Mouse (Mus musculus): ENCODE data around the gene Mmrn1. TPM values are rescaled to one million over a fixed set of nuclear protein-coding genes. Genes with fewer than 3 reads are reported as not detected.
"Not testable (repeated sequence)": the region's sequence is repeated elsewhere in the genome, so short reads cannot be mapped to it uniquely, and the experiment has no call there.

Mmrn1 gene
- 4.8 and 5.1 TPM in 2 replicates for polyA plus RNA-seq (2015; fragmentation: Nextera tagmentation; extraction: Ambion mirVana)

GRCm38 (mm10) chr6:60924676-60925075, at the start of gene Mmrn1:
Gene Mmrn1 (plus strand): TSS chr6:60924976.
- not testable (repeated sequence) for H3K9ac ChIP-seq; H3K4me3 ChIP-seq; H3K27me3 ChIP-seq; H3K9me3 ChIP-seq; H3K36me3 ChIP-seq; H3K4me1 ChIP-seq; H3K27ac ChIP-seq; ATAC-seq (ENCODE audit: low FRiP score, low read depth); H3K4me2 ChIP-seq (replicated peaks)
- 92% methylated on average over 20 of the region's 20 CpGs for WGBS

DNA sequence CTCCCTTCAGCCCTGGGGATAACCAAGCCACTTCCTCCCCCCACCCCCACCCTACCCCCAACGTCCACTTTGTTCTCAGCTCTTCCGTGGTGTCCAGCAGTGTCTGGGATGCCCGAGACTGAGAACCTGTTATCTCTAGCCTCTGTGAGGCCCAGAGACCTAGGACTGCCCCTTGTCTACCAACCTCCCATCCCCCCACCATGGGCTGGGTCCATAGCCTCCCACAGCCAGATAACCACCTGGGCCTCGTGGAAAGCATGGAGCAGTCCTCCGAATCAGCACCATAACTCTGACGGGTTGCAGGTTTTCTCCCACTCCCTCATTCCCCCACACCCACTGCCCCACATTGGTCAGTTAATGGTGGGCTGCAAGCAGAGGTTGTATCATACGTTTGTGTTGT, 44.4 kb upstream of the Mmrn1 start:
- Histone ChIP-seq H3K27me3 (no peaks in the 10 kb centered on the region), H3K9ac (no peak overlapping the region), H3K4me2 (replicated peaks) (no peak overlapping the region), H3K36me3 (no peaks in the 10 kb centered on the region), H3K9me3 (no peaks in the 10 kb centered on the region), H3K4me1 (no peaks in the 10 kb centered on the region), H3K4me3 (no peak overlapping the region), H3K27ac (no peak overlapping the region)
- WGBS = 86% methylated on average over 7 of the region's 7 CpGs
- no peak for ATAC-seq (ENCODE audit: low FRiP score, low read depth)

GRCm38 (mm10) chr6:60881534-60881933, 43.2 kb upstream of the Mmrn1 start:
- WGBS = 70% methylated on average over 2 of the region's 2 CpGs
- H3K4me1 ChIP-seq = no peaks in the 10 kb centered on the region
- ATAC-seq (ENCODE audit: low FRiP score, low read depth) = no peak

DNA sequence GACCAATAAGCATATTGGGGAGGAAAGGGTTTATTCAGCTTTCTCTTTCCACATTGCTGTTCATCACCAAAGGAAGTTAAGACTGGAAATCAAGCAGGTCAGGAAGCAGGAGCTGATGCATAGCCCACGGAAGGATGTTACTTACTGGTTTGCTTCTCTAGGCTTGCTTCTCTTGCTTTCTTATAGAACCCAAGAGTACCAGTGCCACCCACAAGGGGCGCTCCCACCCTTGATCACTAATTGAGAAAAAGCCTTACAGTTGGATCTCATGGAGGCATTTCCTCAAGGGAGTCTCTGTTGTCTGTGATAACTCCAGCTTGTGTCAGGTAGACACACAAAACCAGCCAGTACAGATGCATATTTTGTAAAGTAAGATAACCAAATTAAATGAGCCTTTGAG, 17.5 kb upstream of the Mmrn1 start:
- Histone ChIP-seq H3K27ac (no peak overlapping the region), H3K36me3 (no peaks in the 10 kb centered on the region), H3K4me3 (no peak overlapping the region), H3K27me3 (no peaks in the 10 kb centered on the region), H3K4me1 (no peaks in the 10 kb centered on the region), H3K9me3 (no peaks in the 10 kb centered on the region), H3K9ac (no peak overlapping the region), H3K4me2 (replicated peaks) (no peak overlapping the region)
- 88% methylated on average over 2 of the region's 2 CpGs for WGBS
- ATAC-seq (ENCODE audit: low FRiP score, low read depth) = no peak

More at GRCm38 (mm10) chr6:60881534-60881933, 43.2 kb upstream of the Mmrn1 start:
- Histone ChIP-seq H3K4me2 (replicated peaks) (no peak overlapping the region), H3K4me3 (no peak overlapping the region), H3K27ac (no peak overlapping the region), H3K9me3 (no peaks in the 10 kb centered on the region), H3K9ac (no peak overlapping the region), H3K36me3 (no peaks in the 10 kb centered on the region), H3K27me3 (no peaks in the 10 kb centered on the region)

DNA sequence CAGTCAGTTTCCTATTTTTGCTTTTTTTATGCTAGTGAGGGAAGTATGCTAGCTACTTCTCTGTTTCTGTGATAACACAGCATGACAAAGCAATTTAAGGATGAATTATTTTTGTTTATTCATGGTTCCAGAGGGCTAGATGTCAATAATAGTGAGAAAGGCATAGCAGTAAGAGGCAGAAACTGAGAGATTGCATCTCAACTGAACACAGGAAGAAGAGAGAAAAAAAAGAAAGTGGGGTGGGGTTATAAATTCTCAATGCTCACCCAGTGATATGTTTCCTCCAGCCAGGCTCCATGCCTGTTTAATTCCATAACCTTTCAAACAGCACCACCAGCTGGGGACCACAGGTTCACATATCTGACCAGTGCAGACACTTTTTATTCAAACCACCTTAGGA, 6.6 kb downstream of the Mmrn1 start:
- no peak overlapping the region for H3K4me3 ChIP-seq
- no peak overlapping the region for H3K4me2 ChIP-seq (replicated peaks)
- no peaks in the 10 kb centered on the region for H3K9me3 ChIP-seq
- H3K36me3 ChIP-seq = no peaks in the 10 kb centered on the region
- H3K4me1 ChIP-seq = no peaks in the 10 kb centered on the region
- ATAC-seq (ENCODE audit: low FRiP score, low read depth) = no peak
- no peak overlapping the region for H3K27ac ChIP-seq
- no peaks in the 10 kb centered on the region for H3K27me3 ChIP-seq
- H3K9ac ChIP-seq = no peak overlapping the region

DNA sequence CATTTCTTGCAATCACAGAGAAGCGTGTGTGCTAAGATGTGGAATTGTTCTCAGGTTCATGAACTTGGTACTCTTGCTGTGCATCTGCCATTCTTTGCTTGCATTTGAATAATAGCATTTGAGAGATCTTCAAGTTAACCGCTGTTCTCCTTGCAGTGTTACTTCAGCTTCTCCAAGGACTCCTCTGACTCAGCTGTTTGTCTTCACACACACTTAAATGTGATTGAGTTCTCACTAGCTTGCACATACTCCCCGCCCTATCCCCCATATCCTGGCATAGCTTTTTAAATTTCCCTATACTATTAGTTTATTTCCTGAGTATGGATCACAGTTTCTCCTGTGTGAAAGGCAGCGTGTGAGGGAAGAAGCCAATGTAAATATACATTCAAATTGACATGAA, 10.1 kb downstream of the Mmrn1 start:
- H3K4me3 ChIP-seq = no peak overlapping the region
- H3K36me3 ChIP-seq = no peaks in the 10 kb centered on the region
- 71% methylated on average over 4 of the region's 4 CpGs for WGBS
- no peak overlapping the region for H3K27ac ChIP-seq
- H3K27me3 ChIP-seq = no peaks in the 10 kb centered on the region
- H3K4me2 ChIP-seq (replicated peaks) = no peak overlapping the region
- no peaks in the 10 kb centered on the region for H3K4me1 ChIP-seq
- no peak overlapping the region for H3K9ac ChIP-seq
- no peak for ATAC-seq (ENCODE audit: low FRiP score, low read depth)
- H3K9me3 ChIP-seq = no peaks in the 10 kb centered on the region

DNA sequence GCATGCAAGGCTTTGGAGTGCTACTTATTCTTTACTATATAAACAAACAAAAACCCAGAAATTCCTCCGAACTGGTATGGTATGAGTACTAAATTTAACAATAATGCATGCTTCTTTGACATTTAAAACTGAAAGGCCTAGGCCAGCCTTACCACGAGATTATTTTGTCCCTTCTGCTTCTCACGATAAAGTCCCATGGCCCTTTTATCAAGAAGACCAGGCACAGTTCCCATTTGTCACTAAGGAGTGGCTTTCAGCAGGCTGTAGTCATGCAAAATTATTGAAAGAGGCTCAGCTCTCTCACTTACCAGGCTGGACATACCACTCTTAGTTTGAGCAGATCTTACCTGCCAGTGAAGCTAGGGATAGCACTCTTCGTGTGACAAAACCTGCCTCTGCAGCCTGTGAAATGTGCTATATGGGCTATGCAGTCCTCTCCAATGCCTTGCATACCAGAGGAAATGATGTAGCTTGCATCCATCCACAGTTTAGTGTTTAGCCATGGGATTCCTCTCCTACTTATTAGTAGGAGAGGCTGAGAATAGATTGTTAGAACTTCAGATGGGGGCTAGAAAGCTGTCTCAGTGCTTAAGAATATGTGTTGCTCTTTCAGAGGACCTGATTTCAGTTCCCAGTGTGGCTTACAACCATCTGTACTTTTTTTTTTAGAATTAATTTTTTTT, 10.8 kb downstream of the Mmrn1 start:
- H3K4me1 ChIP-seq = no peaks in the 10 kb centered on the region
- H3K27me3 ChIP-seq = no peaks in the 10 kb centered on the region
- no peaks in the 10 kb centered on the region for H3K36me3 ChIP-seq
- 76% methylated on average over 4 of the region's 4 CpGs for WGBS
- H3K9ac ChIP-seq = no peak overlapping the region
- no peak overlapping the region for H3K4me2 ChIP-seq (replicated peaks)
- H3K4me3 ChIP-seq = no peak overlapping the region
- no peak overlapping the region for H3K27ac ChIP-seq
- no peaks in the 10 kb centered on the region for H3K9me3 ChIP-seq
- no peak for ATAC-seq (ENCODE audit: low FRiP score, low read depth)

DNA sequence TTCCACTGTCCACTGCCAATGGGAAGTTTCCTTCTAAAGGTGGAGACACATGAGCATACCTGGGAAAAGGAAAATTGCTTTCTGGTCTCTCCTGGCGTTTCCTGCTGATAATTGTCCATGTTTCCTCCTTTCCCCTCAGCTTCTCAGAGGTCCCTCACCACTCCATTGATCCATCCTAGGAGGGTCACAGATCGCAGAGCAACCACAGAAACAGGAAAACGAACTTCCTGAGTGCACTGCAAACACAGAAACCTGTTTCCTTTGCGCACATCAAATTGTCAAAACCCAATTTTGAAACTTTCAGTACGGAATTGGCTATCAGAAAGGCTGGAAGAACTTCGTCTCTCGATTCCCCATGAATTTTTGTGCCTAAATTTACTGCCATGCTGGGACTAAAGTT, 19.4 kb downstream of the Mmrn1 start:
- no peaks in the 10 kb centered on the region for H3K27me3 ChIP-seq
- no peak for ATAC-seq (ENCODE audit: low FRiP score, low read depth)
- no peak overlapping the region for H3K4me3 ChIP-seq
- WGBS = 79% methylated on average over 7 of the region's 7 CpGs
- no peaks in the 10 kb centered on the region for H3K4me1 ChIP-seq
- no peaks in the 10 kb centered on the region for H3K9me3 ChIP-seq
- no peak overlapping the region for H3K4me2 ChIP-seq (replicated peaks)
- H3K9ac ChIP-seq = no peak overlapping the region
- H3K36me3 ChIP-seq = no peaks in the 10 kb centered on the region
- no peak overlapping the region for H3K27ac ChIP-seq

GRCm38 (mm10) chr6:60944621-60945020, 19.8 kb downstream of the Mmrn1 start:
- no peak for ATAC-seq (ENCODE audit: low FRiP score, low read depth)
- 80% methylated on average over 9 of the region's 9 CpGs for WGBS
- Histone ChIP-seq H3K27me3 (no peaks in the 10 kb centered on the region), H3K36me3 (no peaks in the 10 kb centered on the region), H3K9me3 (no peaks in the 10 kb centered on the region), H3K27ac (no peak overlapping the region), H3K4me2 (replicated peaks) (no peak overlapping the region), H3K4me3 (no peak overlapping the region), H3K9ac (no peak overlapping the region), H3K4me1 (no peaks in the 10 kb centered on the region)

DNA sequence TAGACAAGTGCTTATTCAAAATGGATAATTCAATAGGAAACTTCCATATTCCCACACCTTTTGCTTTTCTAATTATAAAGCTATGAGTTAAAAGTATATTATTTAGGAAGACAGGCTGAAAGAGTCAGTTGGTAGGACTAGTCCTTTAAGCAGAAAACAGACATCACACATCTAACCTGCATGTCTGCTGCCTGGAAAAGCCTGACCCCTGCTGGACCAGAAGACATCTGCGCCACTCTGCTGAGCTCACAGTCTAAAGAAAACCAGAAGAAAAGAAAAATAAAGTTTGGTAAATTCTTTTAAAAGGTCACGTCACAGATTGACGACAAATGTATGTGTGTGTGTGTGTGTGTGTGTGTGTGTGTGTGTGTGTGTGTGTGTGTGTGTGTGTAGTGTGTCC, 25.6 kb downstream of the Mmrn1 start:
- Histone ChIP-seq H3K9ac (no peak overlapping the region), H3K4me3 (no peak overlapping the region), H3K27ac (no peak overlapping the region), H3K36me3 (no peaks in the 10 kb centered on the region), H3K9me3 (no peaks in the 10 kb centered on the region), H3K27me3 (no peaks in the 10 kb centered on the region), H3K4me1 (no peaks in the 10 kb centered on the region), H3K4me2 (replicated peaks) (no peak overlapping the region)
- no peak for ATAC-seq (ENCODE audit: low FRiP score, low read depth)
- WGBS = 75% methylated on average over 3 of the region's 3 CpGs

- ATAC-seq (ENCODE audit: low FRiP score, low read depth) = no peak
- Histone ChIP-seq H3K9me3 (no peaks in the 10 kb centered on the region), H3K36me3 (no peaks in the 10 kb centered on the region), H3K4me1 (no peaks in the 10 kb centered on the region), H3K9ac (no peak overlapping the region), H3K4me2 (replicated peaks) (no peak overlapping the region), H3K27ac (no peak overlapping the region), H3K4me3 (no peak overlapping the region), H3K27me3 (no peaks in the 10 kb centered on the region)
- 75% methylated on average over 2 of the region's 2 CpGs for WGBS
Measured at GRCm38 (mm10) chr6:60961285-60961684, 36.5 kb downstream of the Mmrn1 start.

- H3K9me3 ChIP-seq = no peaks in the 10 kb centered on the region
- H3K27ac ChIP-seq = no peak overlapping the region
- H3K4me1 ChIP-seq = no peaks in the 10 kb centered on the region
- no peaks in the 10 kb centered on the region for H3K27me3 ChIP-seq
- no peaks in the 10 kb centered on the region for H3K36me3 ChIP-seq
- no peak overlapping the region for H3K4me3 ChIP-seq
- 67% methylated on average over 2 of the region's 2 CpGs for WGBS
- H3K4me2 ChIP-seq (replicated peaks) = no peak overlapping the region
- ATAC-seq (ENCODE audit: low FRiP score, low read depth) = no peak
- no peak overlapping the region for H3K9ac ChIP-seq
Measured at GRCm38 (mm10) chr6:60961838-60962237, 37.1 kb downstream of the Mmrn1 start.

DNA sequence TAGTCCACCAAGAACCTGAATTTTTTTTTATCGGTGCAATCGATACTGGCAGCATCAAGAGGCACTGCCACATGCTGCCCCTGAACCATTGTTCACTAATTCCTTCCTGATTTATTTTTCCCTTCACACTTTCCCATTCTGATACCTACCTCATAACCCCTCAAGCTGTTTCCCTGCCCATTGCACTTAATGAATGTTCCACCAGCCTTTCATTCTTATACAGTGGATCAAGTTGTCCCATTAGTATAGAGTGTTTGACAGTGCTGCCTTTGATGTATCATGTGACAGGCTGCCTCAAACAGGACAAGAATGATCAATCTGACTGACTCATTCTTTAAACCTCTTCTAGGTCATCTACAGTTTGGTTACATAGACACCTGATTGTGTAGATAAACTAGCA, 37.9 kb downstream of the Mmrn1 start:
- WGBS = 86% methylated on average over 2 of the region's 2 CpGs
- no peaks in the 10 kb centered on the region for H3K9me3 ChIP-seq
- no peak for ATAC-seq (ENCODE audit: low FRiP score, low read depth)
- no peak overlapping the region for H3K4me3 ChIP-seq
- no peaks in the 10 kb centered on the region for H3K4me1 ChIP-seq
- H3K36me3 ChIP-seq = no peaks in the 10 kb centered on the region
- no peak overlapping the region for H3K4me2 ChIP-seq (replicated peaks)
- H3K9ac ChIP-seq = no peak overlapping the region
- H3K27me3 ChIP-seq = no peaks in the 10 kb centered on the region
- H3K27ac ChIP-seq = no peak overlapping the region

All from limb, embryonic 13.5 days (tissue).